Comparison of ENCODE assay signal across 16 mouse cellular contexts in the genomic region with DNA sequence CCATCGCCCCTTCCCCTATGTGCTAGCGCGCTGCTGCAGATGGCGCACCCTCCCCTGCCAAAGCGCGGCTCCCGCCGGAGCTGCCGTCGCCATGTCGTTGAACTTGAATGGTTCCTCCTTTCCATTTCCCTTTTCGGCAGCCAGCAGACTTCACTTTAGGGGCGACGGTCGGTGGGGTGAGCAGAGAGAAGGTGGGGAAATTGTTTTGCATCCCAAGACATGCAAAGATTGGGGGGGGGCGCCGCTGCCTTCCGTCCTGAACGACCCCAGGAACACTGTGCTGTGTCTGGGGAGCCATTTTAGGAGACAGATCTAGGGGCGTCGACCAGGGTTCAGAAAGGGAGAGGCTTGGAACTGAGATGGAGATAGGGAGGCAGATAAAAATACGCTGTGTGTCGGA. TPM values are rescaled to one million over a fixed set of nuclear protein-coding genes. Genes with fewer than 3 reads are reported as not detected.
DNase-seq lines count a peak whose midpoint lies in the region; ATAC-seq and TF ChIP-seq lines count a peak whose summit lies in the region.
"Had no signal": no experiment of that assay in that cellular context is flagged by ENCODE, and none has a peak within 500 bp of the region (broad histone marks: within the 10 kb centered on the region; RNA-seq: fewer than 3 reads in every experiment).

No protein-coding gene starts in this region.

- no peak for DNase-seq in heart, embryonic 10.5 days (ENCODE audit: low spot score)
- no peak for DNase-seq in heart, adult 11 months
- no peak for DNase-seq in lung, postnatal 0 days (ENCODE audit: low spot score)
- no peak for DNase-seq in lung, postnatal 25 days (ENCODE audit: low spot score)
- no peak for DNase-seq in limb, embryonic 14.5 days (ENCODE audit: low spot score)
- DNase-seq in urinary bladder, postnatal 25 days (ENCODE audit: low spot score), result no peak
- DNase-seq in embryo, embryonic 10.5 days (ENCODE audit: low spot score), result no peak
- no peak for DNase-seq in B cell, adult 2 months
- DNase-seq: adrenal gland, postnatal 10 days; forebrain, postnatal 0 days; layer of hippocampus, postnatal 36 days; lung, adult 18-20 months had no signal

- no peak for ATAC-seq in lung, postnatal 0 days
- no peak for ATAC-seq in limb, embryonic 14.5 days (ENCODE audit: low FRiP score, low read depth)
- ATAC-seq: forebrain, postnatal 0 days; midbrain, embryonic 13.5 days had no signal

- H3K9ac ChIP-seq in lung, postnatal 0 days (replicated peaks; ENCODE audit: low read depth), result no peak overlapping the region
- H3K9ac ChIP-seq in limb, embryonic 14.5 days (ENCODE audit: low read depth, low read length, severe bottlenecking), result peak overlapping the region; percentile 99
- H3K9ac ChIP-seq: forebrain, postnatal 0 days; hindbrain, embryonic 15.5 days; midbrain, embryonic 13.5 days had no signal

- peak overlapping the region; percentile 38; the same call in 1 of the 2 replicates for H3K4me3 ChIP-seq in heart, embryonic 10.5 days
- H3K4me3 ChIP-seq in lung, postnatal 0 days (ENCODE audit: low read depth, low read length), result 0 out of 2 replicates have a peak overlapping the region, but pooled peaks have one; percentile 3
- H3K4me3 ChIP-seq in limb, embryonic 14.5 days (replicated peaks; ENCODE audit: low read length), result peak overlapping the region; percentile 74
- H3K4me3 ChIP-seq: hindbrain, embryonic 15.5 days; midbrain, embryonic 13.5 days had no signal

- TF ChIP-seq CTCF in lung, postnatal 0 days (IDR thresholded peaks at IDR 0.05), result no peak

- no peak overlapping the region for H3K4me2 ChIP-seq in lung, postnatal 0 days (replicated peaks; ENCODE audit: low read depth, low read length)
- H3K4me2 ChIP-seq in limb, embryonic 14.5 days (replicated peaks; ENCODE audit: low read depth, low read length, severe bottlenecking), result peak overlapping the region; percentile 96
- H3K4me2 ChIP-seq: hindbrain, embryonic 15.5 days; midbrain, embryonic 13.5 days had no signal

- peaks cover 35% of the 10 kb centered on the region for H3K4me1 ChIP-seq in heart, embryonic 10.5 days
- peaks cover 5% of the 10 kb centered on the region; the same call in 1 of the 2 replicates for H3K4me1 ChIP-seq in lung, postnatal 0 days (ENCODE audit: insufficient read depth, low read depth, low read length)
- peaks cover 5% of the 10 kb centered on the region; the same call in 1 of the 2 replicates for H3K4me1 ChIP-seq in limb, embryonic 14.5 days (ENCODE audit: control insufficient read depth, insufficient read depth, low read length)

- no peaks in the 10 kb centered on the region for H3K9me3 ChIP-seq in heart, embryonic 10.5 days
- H3K9me3 ChIP-seq in lung, postnatal 0 days (ENCODE audit: low read length), result no peaks in the 10 kb centered on the region
- H3K9me3 ChIP-seq in limb, embryonic 14.5 days (ENCODE audit: control insufficient read depth, low read length), result no peaks in the 10 kb centered on the region
- H3K9me3 ChIP-seq: hindbrain, embryonic 15.5 days; midbrain, embryonic 13.5 days had no signal

- H3K27me3 ChIP-seq in heart, embryonic 10.5 days (ENCODE audit: insufficient read depth, poor library complexity, severe bottlenecking), result peaks cover 100% of the 10 kb centered on the region
- H3K27me3 ChIP-seq in lung, postnatal 0 days (replicated peaks; ENCODE audit: insufficient read depth, low read length), result peaks cover 92% of the 10 kb centered on the region
- H3K27me3 ChIP-seq in limb, embryonic 14.5 days (ENCODE audit: control insufficient read depth, insufficient read depth, low read length), result peaks cover 34% of the 10 kb centered on the region

- under 1% methylated on average over 23 of the region's 23 CpGs for WGBS in heart, embryonic 10.5 days
- 1% methylated on average over 23 of the region's 23 CpGs for WGBS in lung, postnatal 0 days
- WGBS in limb, embryonic 14.5 days, result 2% methylated on average over 22 of the region's 23 CpGs

- no peak for TF ChIP-seq POLR2A in limb, embryonic 14.5 days (IDR thresholded peaks at IDR 0.05; ENCODE audit: borderline replicate concordance, extremely low read depth, insufficient read depth, insufficient read length)

- no peak overlapping the region for H3K27ac ChIP-seq in heart, embryonic 10.5 days
- H3K27ac ChIP-seq in lung, postnatal 0 days (ENCODE audit: low read length), result no peak overlapping the region
- H3K27ac ChIP-seq in limb, embryonic 14.5 days (replicated peaks; ENCODE audit: low read depth, low read length), result peak overlapping the region; percentile 97
- H3K27ac ChIP-seq: hindbrain, embryonic 15.5 days; midbrain, embryonic 13.5 days had no signal

- no peaks in the 10 kb centered on the region for H3K36me3 ChIP-seq in heart, embryonic 10.5 days
- no peaks in the 10 kb centered on the region for H3K36me3 ChIP-seq in lung, postnatal 0 days (ENCODE audit: insufficient read depth, low read length)
- peaks cover 11% of the 10 kb centered on the region; the same call in 1 of the 2 replicates for H3K36me3 ChIP-seq in limb, embryonic 14.5 days (ENCODE audit: control insufficient read depth, insufficient read depth, low read length)
- H3K36me3 ChIP-seq: hindbrain, embryonic 15.5 days; midbrain, embryonic 13.5 days had no signal

- TF ChIP-seq EP300 in lung, postnatal 0 days (IDR thresholded peaks at IDR 0.05), result no peak

RNA-seq across cellular contexts. Expression of a gene that starts 0.6 kb away (rescaled TPM):
- polyA plus RNA-seq in heart, embryonic 10.5 days (2016; fragmentation: Nextera tagmentation; extraction: Ambion mirVana), result 0.07 and 2.1 TPM in 2 replicates
- polyA plus RNA-seq in lung, postnatal 0 days (2015; fragmentation: Nextera tagmentation; extraction: Ambion mirVana), result not detected in 2 replicates
- 40.0 and 60.8 TPM in 2 replicates for polyA plus RNA-seq in limb, embryonic 14.5 days (2012; rRNA removed)
- polyA plus RNA-seq in limb, embryonic 14.5 days (2014; fragmentation: Nextera tagmentation; extraction: Ambion mirVana), result 21.4 and 30.0 TPM in 2 replicates
- polyA plus RNA-seq: embryonic facial prominence, embryonic 11.5 days; forebrain, postnatal 0 days; hindbrain, embryonic 15.5 days; midbrain, embryonic 13.5 days; stomach, embryonic 16.5 days had no signal

RNA-seq across cellular contexts. Expression of a gene that starts 5.2 kb away (rescaled TPM):
- polyA plus RNA-seq in heart, embryonic 10.5 days (2016; fragmentation: Nextera tagmentation; extraction: Ambion mirVana), result 1.1 TPM in 1 of 2 replicates, not detected in the other
- polyA plus RNA-seq in lung, postnatal 0 days (2015; fragmentation: Nextera tagmentation; extraction: Ambion mirVana), result not detected in 2 replicates
- polyA plus RNA-seq in limb, embryonic 14.5 days (2012; rRNA removed), result 43.3 and 58.3 TPM in 2 replicates
- polyA plus RNA-seq in limb, embryonic 14.5 days (2014; fragmentation: Nextera tagmentation; extraction: Ambion mirVana), result 38.4 and 53.0 TPM in 2 replicates
- polyA plus RNA-seq: embryonic facial prominence, embryonic 11.5 days; forebrain, postnatal 0 days; hindbrain, embryonic 15.5 days; midbrain, embryonic 13.5 days had no signal

RNA-seq across cellular contexts. Expression of a gene that starts 11.7 kb away (rescaled TPM):
- polyA plus RNA-seq in heart, embryonic 10.5 days (2016; fragmentation: Nextera tagmentation; extraction: Ambion mirVana), result 2.3 TPM in 1 of 2 replicates, not detected in the other
- 0.20 TPM in 1 of 2 replicates, not detected in the other for polyA plus RNA-seq in lung, postnatal 0 days (2015; fragmentation: Nextera tagmentation; extraction: Ambion mirVana)
- polyA plus RNA-seq in limb, embryonic 14.5 days (2012; rRNA removed), result 37.9 and 39.4 TPM in 2 replicates
- 18.3 and 26.1 TPM in 2 replicates for polyA plus RNA-seq in limb, embryonic 14.5 days (2014; fragmentation: Nextera tagmentation; extraction: Ambion mirVana)
- polyA plus RNA-seq: embryonic facial prominence, embryonic 11.5 days; forebrain, postnatal 0 days; hindbrain, embryonic 15.5 days; midbrain, embryonic 13.5 days had no signal

RNA-seq across cellular contexts. Expression of a gene that starts 11.9 kb away (rescaled TPM):
- polyA plus RNA-seq in heart, embryonic 10.5 days (2016; fragmentation: Nextera tagmentation; extraction: Ambion mirVana), result 0.40 TPM in 1 of 2 replicates, not detected in the other
- not detected in 2 replicates for polyA plus RNA-seq in lung, postnatal 0 days (2015; fragmentation: Nextera tagmentation; extraction: Ambion mirVana)
- polyA plus RNA-seq in limb, embryonic 14.5 days (2012; rRNA removed), result 109 and 150 TPM in 2 replicates
- polyA plus RNA-seq in limb, embryonic 14.5 days (2014; fragmentation: Nextera tagmentation; extraction: Ambion mirVana), result 54.6 and 70.5 TPM in 2 replicates
- polyA plus RNA-seq: embryonic facial prominence, embryonic 11.5 days; forebrain, postnatal 0 days; hindbrain, embryonic 15.5 days; midbrain, embryonic 13.5 days; stomach, embryonic 16.5 days had no signal

RNA-seq across cellular contexts. Expression of a gene that starts 17.5 kb away (rescaled TPM):
- polyA plus RNA-seq in heart, embryonic 10.5 days (2016; fragmentation: Nextera tagmentation; extraction: Ambion mirVana), result 3.0 TPM in 1 of 2 replicates, not detected in the other
- 0.33 and 0.38 TPM in 2 replicates for polyA plus RNA-seq in lung, postnatal 0 days (2015; fragmentation: Nextera tagmentation; extraction: Ambion mirVana)
- polyA plus RNA-seq in limb, embryonic 14.5 days (2012; rRNA removed), result 19.6 and 25.7 TPM in 2 replicates
- polyA plus RNA-seq in limb, embryonic 14.5 days (2014; fragmentation: Nextera tagmentation; extraction: Ambion mirVana), result 7.6 and 8.7 TPM in 2 replicates
- polyA plus RNA-seq: forebrain, postnatal 0 days; hindbrain, embryonic 15.5 days; midbrain, embryonic 13.5 days had no signal

Comparison
In these comparisons a context has a peak if more than half of its experiments do, and no peak if none do; other contexts are left out.
1. H3K4me3 ChIP-seq: peak in every context shown above with its lines; median percentile 74 in limb, embryonic 14.5 days; 38 in heart, embryonic 10.5 days; 3 in lung, postnatal 0 days.
2. RNA of a gene that starts 5.2 kb away (polyA plus RNA-seq): 38.4 to 58.3 TPM in limb, embryonic 14.5 days; 1.1 TPM in heart, embryonic 10.5 days and not detected in lung, postnatal 0 days; every median in the first group is over 10 times any median in the second.